Mouse (Mus musculus) NIH3T3 (cell line): ENCODE results near the gene Ppargc1a.
A peak's percentile ranks its signal among the peaks of the same experiment; 100 is the strongest.

ENCODE experiments used
- DNase-seq: peaks from one replicate; pipeline ENCODE4 v3.0.0-alpha.2; 2012; ENCODE audit warnings: low read depth

Ppargc1a gene

DNA sequence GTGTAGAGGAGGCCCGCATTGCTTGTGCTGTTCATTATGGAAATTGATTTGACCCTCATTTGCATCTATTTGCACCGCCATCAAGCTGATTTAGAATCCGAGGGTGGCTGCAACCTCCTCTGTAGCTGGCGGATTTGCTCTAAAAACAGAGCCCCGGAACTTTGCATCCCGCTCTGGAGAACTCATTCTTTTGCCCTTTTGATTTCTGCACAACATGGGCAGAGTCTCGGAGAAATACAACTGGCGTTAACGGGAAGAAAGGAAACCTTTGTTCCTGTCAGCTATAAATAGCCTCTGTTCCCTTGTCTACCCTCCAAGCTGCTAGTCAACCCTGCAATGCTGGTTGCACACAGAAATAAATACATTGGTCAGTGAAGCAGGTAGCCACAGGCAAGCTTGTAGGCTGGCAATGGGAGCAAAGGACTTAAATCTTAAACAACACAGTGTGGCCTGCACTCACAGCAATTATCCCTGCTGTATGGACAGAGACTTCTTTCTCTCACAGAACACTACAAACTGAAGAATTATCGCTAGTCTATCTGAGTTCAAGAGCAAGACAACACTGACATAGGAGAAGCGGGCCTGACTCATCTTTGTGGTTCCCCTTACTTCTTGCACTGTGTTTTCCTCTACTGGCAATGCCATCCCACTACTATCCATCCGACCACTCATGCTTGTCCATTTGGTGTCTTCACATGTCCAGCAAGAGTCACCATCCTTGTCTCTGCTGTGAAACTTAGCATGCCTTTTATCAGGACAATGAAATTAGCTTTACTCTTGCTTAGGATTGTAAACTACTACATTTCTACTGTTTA lies 155.0 kb downstream of the Ppargc1a start:
- DNase-seq, result peak; percentile 2

DNA sequence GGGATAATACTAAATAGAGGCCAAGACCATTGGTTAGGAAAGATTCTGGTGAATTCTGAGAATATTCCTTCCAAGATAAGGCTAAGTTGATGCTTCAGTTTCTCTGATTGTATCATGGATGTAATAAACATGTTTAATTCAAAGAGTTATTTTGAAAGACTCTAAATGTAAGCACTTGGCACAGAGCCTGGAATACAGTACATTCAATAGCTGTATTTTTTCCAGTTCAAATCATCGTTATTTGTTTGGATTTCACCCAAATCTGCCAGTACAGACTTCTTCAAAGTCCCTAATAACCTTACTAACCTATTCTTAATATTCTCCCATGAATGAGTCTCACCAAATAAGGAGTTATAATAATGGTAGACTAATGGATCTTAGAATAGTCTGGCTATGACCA lies 157.5 kb downstream of the Ppargc1a start:
- DNase-seq, result no peak

DNA sequence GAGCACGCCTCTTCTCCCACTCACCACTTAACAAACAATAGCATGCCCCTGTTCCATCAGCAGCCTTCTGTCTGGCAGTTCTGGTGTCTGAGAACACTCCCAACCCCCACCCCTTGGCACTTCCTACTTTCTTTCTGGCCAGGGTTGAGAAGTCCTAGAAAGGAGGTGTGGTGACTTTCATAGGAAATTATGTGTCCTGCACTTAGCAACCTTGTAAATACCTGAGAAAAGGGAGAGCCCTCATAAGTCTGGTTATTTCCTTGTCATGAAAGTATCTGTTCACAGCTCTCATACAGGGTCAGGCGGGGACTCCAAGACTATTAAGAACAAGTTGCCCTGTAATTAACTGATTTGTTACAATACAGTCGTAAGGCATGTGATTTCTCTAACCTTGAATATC lies 161.1 kb downstream of the Ppargc1a start:
- no peak for DNase-seq
